Mouse (Mus musculus) heart, adult 2 months (tissue): ENCODE measurements around the gene Stxbp6.

Source experiments
- CTCF ChIP-seq: fragments of 200-600 bp; IDR thresholded peaks from 2 replicates; pipeline ENCODE4 v1.8.1; 2022; ENCODE audit warnings: antibody characterized with exemption, mild to moderate bottlenecking, moderate library complexity
- EP300 ChIP-seq: fragments of 200-500 bp; IDR thresholded peaks from 2 replicates; pipeline ENCODE4 v1.6.1; 2011; ENCODE audit warnings: low read depth, low read length, control low read depth; ENCODE audit not compliant: insufficient read depth
- POLR2A ChIP-seq: fragments of 200-500 bp; IDR thresholded peaks from 2 replicates; pipeline ENCODE4 v1.6.1; 2011; ENCODE audit warnings: mild to moderate bottlenecking, low read depth, low read length, control low read depth; ENCODE audit not compliant: insufficient read depth

DNA sequence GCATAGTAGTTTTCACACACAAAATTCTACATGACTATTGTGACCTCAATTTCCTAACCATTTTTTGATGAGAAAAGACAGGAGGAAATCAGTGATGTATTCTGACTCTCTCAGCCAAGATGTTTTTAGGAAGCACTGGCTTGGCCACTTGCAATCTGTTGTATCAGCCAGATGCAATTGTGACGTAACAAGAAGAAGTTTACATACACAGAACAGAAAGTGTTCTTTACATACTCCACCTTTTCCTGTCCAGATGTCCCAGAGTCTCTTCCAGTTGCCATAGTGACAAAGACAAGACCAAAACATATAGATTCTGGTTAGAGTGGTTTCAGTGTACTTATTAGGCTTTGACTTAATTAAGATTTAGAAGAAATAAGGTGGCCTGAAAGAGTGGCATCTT, 7.1 kb upstream of the Stxbp6 start:
- no peak for TF ChIP-seq POLR2A
- TF ChIP-seq EP300: no peak
- no peak for TF ChIP-seq CTCF
